Mouse (Mus musculus): ENCODE results near the gene Pwp1.
"Not testable (repeated sequence)": the region's sequence is repeated elsewhere in the genome, so short reads cannot be mapped to it uniquely, and the experiment has no call there.

GRCm38 (mm10) chr10:85829085-85829853 lies at the start of gene Pwp1:
- not testable (repeated sequence) for TF ChIP-seq GATA1 (IDR thresholded peaks at IDR 0.05; ENCODE audit: borderline replicate concordance, low read length); CTCF (IDR thresholded peaks at IDR 0.05; ENCODE audit: low read depth, low read length); TAL1 (conservative IDR thresholded peaks at IDR 0.05; ENCODE audit: low read depth, low read length); POLR2AphosphoS5 (IDR thresholded peaks at IDR 0.05; ENCODE audit: insufficient replicate concordance, low read depth, low read length); GATA2 (IDR thresholded peaks at IDR 0.05; ENCODE audit: borderline replicate concordance, low read depth, low read length)

All from G1E (cell line).